Mouse (Mus musculus) ES-E14 (cell line): ENCODE results near the gene Sccpdh. TPM values are rescaled to one million over a fixed set of nuclear protein-coding genes. Genes with fewer than 3 reads are reported as not detected.

ENCODE experiments used
- DNase-seq: peaks from one replicate; pipeline ENCODE4 v3.0.0-alpha.2; 2013; ENCODE audit warnings: low read depth, low spot score
- H3K27ac ChIP-seq: 2 replicates; pipeline ENCODE4 v1.5.1; 2012; ENCODE audit warnings: low read depth, mild to moderate bottlenecking, low read length, moderate library complexity, mixed read lengths; ENCODE audit not compliant: poor library complexity, insufficient read depth, severe bottlenecking
- H3K36me3 ChIP-seq: 2 replicates; pipeline ENCODE4 v1.6.1; 2012; ENCODE audit warnings: mild to moderate bottlenecking, low read length, moderate library complexity, mixed read lengths; ENCODE audit not compliant: control insufficient read depth, poor library complexity, insufficient read depth, severe bottlenecking
- H3K4me1 ChIP-seq, 2 experiments: fragments of 150-350 bp in 1 of 2; sonication (generic) in 1 of 2; 2 replicates each; pipeline ENCODE4 v1.6.1; 2012; ENCODE audit warnings: low read length in 2 of 2, mild to moderate bottlenecking in 1 of 2, mixed read lengths in 1 of 2; ENCODE audit not compliant: control insufficient read depth in 2 of 2, insufficient read depth in 2 of 2, poor library complexity in 1 of 2
- H3K4me3 ChIP-seq, 2 experiments: fragments of 150-350 bp in 1 of 2; sonication (generic) in 1 of 2; 2 replicates each; pipeline ENCODE4 v1.5.1; 2012; ENCODE audit warnings: low read length in 2 of 2, low read depth in 1 of 2, mild to moderate bottlenecking in 1 of 2, mixed read lengths in 1 of 2; ENCODE audit not compliant: insufficient read depth in 1 of 2, poor library complexity in 1 of 2, severe bottlenecking in 1 of 2
- H3K9ac ChIP-seq: 2 replicates; pipeline ENCODE4 v1.6.1; 2012; ENCODE audit warnings: low read depth, mild to moderate bottlenecking, low read length, mixed read lengths; ENCODE audit not compliant: poor library complexity, insufficient read depth, severe bottlenecking
- H3K9me3 ChIP-seq: fragments of 150-350 bp; sonication (generic); 2 replicates; pipeline ENCODE4 v1.6.1; 2012; ENCODE audit warnings: low read depth, mild to moderate bottlenecking, low read length; ENCODE audit not compliant: control insufficient read depth, insufficient read depth
- CHD2 ChIP-seq: IDR thresholded peaks from 2 replicates; pipeline ENCODE4 v1.6.1; 2014; ENCODE audit warnings: mild to moderate bottlenecking, low read depth, low read length, inconsistent platforms
- HCFC1 ChIP-seq: IDR thresholded peaks from 2 replicates; pipeline ENCODE4 v1.6.1; 2012; ENCODE audit warnings: low read length, inconsistent platforms, borderline replicate concordance; ENCODE audit not compliant: insufficient read depth
- MAFK ChIP-seq: IDR thresholded peaks from 2 replicates; pipeline ENCODE4 v1.6.1; 2014; ENCODE audit warnings: mild to moderate bottlenecking, low read depth, low read length, inconsistent platforms; ENCODE audit not compliant: insufficient read depth
- ZC3H11A ChIP-seq: IDR thresholded peaks from 2 replicates; pipeline ENCODE4 v1.6.1; 2012; ENCODE audit warnings: low read depth, mild to moderate bottlenecking, inconsistent platforms, low read length, borderline replicate concordance
- ZNF384 ChIP-seq: IDR thresholded peaks from 2 replicates; pipeline ENCODE4 v1.6.1; 2012; ENCODE audit warnings: low read depth, low read length, inconsistent platforms
- in situ Hi-C, 2 experiments: fragments of 600-800 bp; cut with MboI; formaldehyde crosslinking; loops; one replicate each; pipeline ENCODE4 v1.15.1; 2025; ENCODE audit warnings: low sequenced_read_pairs in 2 of 2, inconsistent platforms in 1 of 2; ENCODE audit not compliant: unreplicated experiment in 2 of 2
- total RNA-seq: library from RNA; depleted of rRNA; stranded (reverse); fragments of 300-350 nt; gene quantifications from 2 replicates; pipeline ENCODE4 v1.2.3, GENCODE M21; 2012

Sccpdh gene
- total RNA-seq, 1 experiment, result 35.8 TPM

DNA sequence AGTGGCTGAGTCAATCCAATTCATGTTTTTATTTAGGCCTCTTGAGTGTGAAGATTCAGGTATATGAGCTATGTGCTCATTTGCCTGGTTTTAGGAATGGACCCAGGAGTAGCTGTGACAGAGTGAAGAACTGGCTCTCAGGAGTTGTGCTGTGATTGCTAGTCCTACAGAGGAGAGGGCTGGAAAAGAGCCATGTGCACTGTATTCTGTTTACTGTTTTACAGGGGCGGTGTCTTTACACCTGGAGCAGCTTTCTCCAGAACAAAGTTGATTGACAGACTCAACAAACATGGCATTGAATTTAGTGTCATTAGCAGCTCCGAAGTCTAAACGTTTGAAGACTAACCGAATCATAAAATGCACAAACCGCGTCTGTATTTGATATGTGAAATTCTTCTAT lies 18.3 kb downstream of the Sccpdh start:
- no peak for DNase-seq
- in situ Hi-C loops, result no loop called here
- H3K9me3 ChIP-seq, result no peaks in the 10 kb centered on the region
- H3K4me1 ChIP-seq, result no peaks in the 10 kb centered on the region
- TF ChIP-seq MAFK, result no peak
- TF ChIP-seq ZNF384, result no peak
- no peak for TF ChIP-seq HCFC1
- TF ChIP-seq CHD2, result no peak
- TF ChIP-seq ZC3H11A, result no peak
- no peak overlapping the region for H3K27ac ChIP-seq
- 0 out of 2 replicates have a peak, but pooled peaks cover 2% of the 10 kb centered on the region for H3K36me3 ChIP-seq
- no peak overlapping the region for H3K4me3 ChIP-seq
- H3K9ac ChIP-seq, result no peak overlapping the region

DNA sequence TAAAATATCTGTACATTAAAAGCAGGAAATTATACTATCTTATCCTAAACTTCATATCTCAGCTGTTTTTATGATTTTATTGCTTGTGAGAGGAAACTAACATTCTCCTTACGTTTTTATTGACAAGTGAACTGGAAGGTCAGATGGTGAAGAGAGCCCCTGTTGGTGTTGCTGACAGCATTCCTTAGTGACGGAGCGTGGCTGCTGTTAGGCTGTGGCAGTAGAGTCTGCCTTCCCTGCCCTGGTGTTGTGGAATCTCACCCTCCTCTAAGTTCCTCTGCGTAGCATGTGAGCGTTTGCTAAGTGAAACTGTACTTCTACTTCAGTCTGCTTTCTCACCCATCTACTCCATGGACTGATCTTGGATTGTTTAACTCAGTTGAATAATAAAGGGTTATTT lies 18.8 kb downstream of the Sccpdh start:
- Histone ChIP-seq H3K4me3 (no peak overlapping the region), H3K27ac (no peak overlapping the region), H3K9me3 (no peaks in the 10 kb centered on the region), H3K4me1 (no peaks in the 10 kb centered on the region), H3K9ac (no peak overlapping the region), H3K36me3 (0 out of 2 replicates have a peak, but pooled peaks cover 2% of the 10 kb centered on the region)
- in situ Hi-C loops, result no loop called here
- no peak for DNase-seq
- no peak for TF ChIP-seq ZC3H11A
- no peak for TF ChIP-seq ZNF384
- no peak for TF ChIP-seq HCFC1
- no peak for TF ChIP-seq MAFK

DNA sequence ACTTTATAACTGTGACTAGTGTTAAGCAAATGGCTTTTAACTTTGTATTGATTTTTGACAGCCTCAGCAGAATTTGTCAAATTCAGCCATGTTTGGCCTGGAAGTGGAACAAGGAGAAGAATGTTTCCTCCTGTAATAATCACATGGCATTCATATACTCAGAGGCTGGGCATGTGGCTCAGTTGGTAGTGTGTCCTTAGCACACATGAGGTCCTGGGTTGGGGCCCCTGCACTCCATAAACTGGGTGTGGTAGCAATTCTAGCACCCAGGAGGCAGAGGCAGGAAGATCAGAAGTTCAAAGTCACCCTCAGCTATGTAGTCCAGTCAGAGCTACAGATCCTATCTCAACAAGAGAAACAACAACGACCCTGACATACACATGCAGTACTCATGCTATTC lies 19.3 kb downstream of the Sccpdh start:
- no peak overlapping the region for H3K9ac ChIP-seq
- in situ Hi-C loops, result no loop called here

DNA sequence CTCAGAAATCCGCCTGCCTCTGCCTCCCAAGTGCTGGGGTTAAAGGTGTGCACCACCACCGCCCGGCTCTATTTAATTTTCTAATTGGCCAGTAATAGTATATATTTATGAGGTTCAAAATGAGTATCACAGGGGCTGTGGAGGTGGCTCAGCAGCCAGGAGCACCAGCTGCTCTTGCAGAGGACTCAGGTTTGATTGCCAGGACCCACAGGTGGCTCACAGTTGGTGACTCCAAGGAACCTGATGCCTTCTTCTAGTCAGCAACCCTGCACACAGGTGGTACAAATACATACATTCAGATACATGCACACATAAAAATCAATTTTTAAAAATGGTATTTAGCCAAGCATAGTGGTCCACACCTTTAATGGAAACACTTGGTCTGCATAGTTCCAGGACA lies 20.0 kb downstream of the Sccpdh start:
- DNase-seq, result no peak
- H3K27ac ChIP-seq, result no peak overlapping the region
- H3K9ac ChIP-seq, result no peak overlapping the region
- no peaks in the 10 kb centered on the region for H3K4me1 ChIP-seq
- 0 out of 2 replicates have a peak, but pooled peaks cover 2% of the 10 kb centered on the region for H3K36me3 ChIP-seq
- TF ChIP-seq MAFK (no peak), ZNF384 (no peak), ZC3H11A (no peak), CHD2 (no peak), HCFC1 (no peak)
- in situ Hi-C loops, result no loop called here
- no peaks in the 10 kb centered on the region for H3K9me3 ChIP-seq
- H3K4me3 ChIP-seq, result no peak overlapping the region

More for the DNA sequence above, 19.3 kb downstream of the Sccpdh start:
- Histone ChIP-seq H3K4me3 (no peak overlapping the region), H3K9me3 (no peaks in the 10 kb centered on the region), H3K36me3 (0 out of 2 replicates have a peak, but pooled peaks cover 2% of the 10 kb centered on the region), H3K27ac (no peak overlapping the region), H3K4me1 (no peaks in the 10 kb centered on the region)
- TF ChIP-seq ZNF384, result no peak
- no peak for TF ChIP-seq ZC3H11A
- no peak for TF ChIP-seq MAFK
- TF ChIP-seq HCFC1, result no peak
- no peak for TF ChIP-seq CHD2
- no peak for DNase-seq

DNA sequence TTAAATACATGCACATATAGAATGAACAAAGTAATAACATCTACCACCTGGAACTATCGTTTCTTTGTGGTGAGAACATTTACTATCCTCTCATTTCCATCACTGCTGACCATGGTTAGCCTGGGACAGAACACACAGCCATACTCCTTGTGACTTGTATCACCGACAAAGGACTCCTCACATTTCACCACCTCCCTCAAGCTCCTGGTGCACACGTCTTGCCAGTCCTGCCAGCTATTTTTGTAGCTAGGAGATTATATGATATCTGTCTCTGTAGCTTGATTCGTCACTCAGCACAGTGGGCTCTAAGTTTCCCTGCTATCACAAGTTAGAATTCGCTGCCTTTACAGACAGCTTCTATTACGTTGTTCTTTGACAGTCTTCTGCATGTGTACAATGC lies 20.4 kb downstream of the Sccpdh start:
- no peak overlapping the region for H3K4me3 ChIP-seq
- H3K4me1 ChIP-seq, result no peaks in the 10 kb centered on the region
- in situ Hi-C loops, result no loop called here
- no peak overlapping the region for H3K27ac ChIP-seq
- no peak for DNase-seq
- no peak overlapping the region for H3K9ac ChIP-seq
- TF ChIP-seq ZNF384 (no peak), ZC3H11A (no peak), CHD2 (no peak), MAFK (no peak), HCFC1 (no peak)
- no peaks in the 10 kb centered on the region for H3K9me3 ChIP-seq
- 0 out of 2 replicates have a peak, but pooled peaks cover 2% of the 10 kb centered on the region for H3K36me3 ChIP-seq
